20 mouse cellular contexts compared by ENCODE assay signal in the genomic region with DNA sequence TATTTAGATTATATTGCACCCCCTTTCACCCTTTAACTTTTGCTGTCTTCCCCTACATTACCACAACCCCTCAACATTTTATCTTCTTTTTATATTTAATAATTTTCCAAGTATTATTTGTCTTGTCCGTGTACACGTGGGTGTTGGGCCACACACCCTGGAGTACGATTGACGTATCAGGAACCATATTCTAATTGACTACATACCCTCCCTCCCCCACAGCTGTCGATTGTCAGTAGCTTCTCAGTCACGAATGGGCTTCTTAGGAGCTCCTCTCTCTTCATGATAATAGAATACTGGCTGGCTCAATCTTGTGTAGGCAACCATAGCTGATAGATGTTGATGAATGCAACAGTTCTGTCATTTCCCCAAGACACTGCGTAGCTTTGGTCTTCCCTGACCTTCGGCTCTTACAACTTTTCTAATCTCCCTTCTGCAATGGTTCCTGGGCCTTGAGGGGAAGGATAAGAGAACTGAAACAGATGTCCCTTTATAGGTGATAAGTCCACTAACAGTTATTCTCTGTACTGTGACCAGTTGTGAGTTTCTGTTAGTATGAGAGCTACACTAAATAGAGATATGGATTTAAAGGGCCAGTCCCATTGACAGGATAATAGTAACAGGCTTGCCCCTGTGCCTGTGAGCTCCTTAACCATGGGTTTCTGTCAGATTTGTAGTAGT.
DNase-seq lines count a peak whose midpoint lies in the region; ATAC-seq and TF ChIP-seq lines count a peak whose summit lies in the region.
"Had no signal": no experiment of that assay in that cellular context is flagged by ENCODE, and none has a peak within 500 bp of the region (broad histone marks: within the 10 kb centered on the region; RNA-seq: fewer than 3 reads in every experiment).

No protein-coding gene starts in this region.

- peak; percentile 62 to 70 (median 68) for DNase-seq in liver, embryonic 14.5 days (ENCODE audit: low read depth in 3 of 3, low spot score in 3 of 3)
- no peak for DNase-seq in gastrocnemius, adult 18-20 months (ENCODE audit: low spot score)
- DNase-seq: adrenal gland, postnatal 14 days; cerebellum, adult 2 months; gastrocnemius, postnatal 25 days; heart, adult 2 months; right cerebral cortex, postnatal 14 days had no signal

- ATAC-seq in intestine, embryonic 15.5 days = peak; percentile 36; the same call in 1 of the 2 replicates
- ATAC-seq in intestine, postnatal 0 days = no peak
- peak; percentile 95 for ATAC-seq in erythroid progenitor cell, adult 5-6 weeks (replicated peaks; ENCODE audit: low FRiP score, poor library complexity, severe bottlenecking)
- ATAC-seq in liver, embryonic 14.5 days (ENCODE audit: insufficient read depth) = peak; percentile 97
- ATAC-seq in hindbrain, embryonic 16.5 days = no peak
- ATAC-seq in neural tube, embryonic 15.5 days (ENCODE audit: low FRiP score) = no peak
- ATAC-seq: activated CD4-positive, CD25-positive, alpha-beta regulatory T cell, adult 4 months; CD4-positive, CD25-positive, alpha-beta regulatory T cell, adult 4 months; forebrain, embryonic 14.5 days; midbrain, embryonic 16.5 days had no signal

- H3K27me3 ChIP-seq in intestine, embryonic 15.5 days (replicated peaks) = no peaks in the 10 kb centered on the region
- H3K27me3 ChIP-seq in intestine, postnatal 0 days (replicated peaks; ENCODE audit: control insufficient read depth, insufficient read depth, low read length) = no peaks in the 10 kb centered on the region
- H3K27me3 ChIP-seq in liver, embryonic 14.5 days (ENCODE audit: control insufficient read depth, insufficient read depth, low read length) = no peaks in the 10 kb centered on the region
- no peaks in the 10 kb centered on the region for H3K27me3 ChIP-seq in hindbrain, embryonic 16.5 days (replicated peaks; ENCODE audit: control insufficient read depth, insufficient read depth, low read length)
- no peaks in the 10 kb centered on the region for H3K27me3 ChIP-seq in neural tube, embryonic 15.5 days (replicated peaks)

- no peaks in the 10 kb centered on the region for H3K9me3 ChIP-seq in intestine, embryonic 15.5 days
- H3K9me3 ChIP-seq in intestine, postnatal 0 days (ENCODE audit: control insufficient read depth) = no peaks in the 10 kb centered on the region
- no peaks in the 10 kb centered on the region for H3K9me3 ChIP-seq in liver, embryonic 14.5 days (ENCODE audit: control insufficient read depth, low read length)
- no peaks in the 10 kb centered on the region for H3K9me3 ChIP-seq in hindbrain, embryonic 16.5 days (ENCODE audit: control insufficient read depth, low read length)
- H3K9me3 ChIP-seq in neural tube, embryonic 15.5 days (replicated peaks) = no peaks in the 10 kb centered on the region
- H3K9me3 ChIP-seq: hindbrain, embryonic 10.5 days had no signal

- no peak overlapping the region for H3K27ac ChIP-seq in intestine, embryonic 15.5 days
- H3K27ac ChIP-seq in intestine, postnatal 0 days (ENCODE audit: low read depth, low read length) = no peak overlapping the region
- peak overlapping the region; percentile 65 for H3K27ac ChIP-seq in liver, embryonic 14.5 days
- no peak overlapping the region for H3K27ac ChIP-seq in hindbrain, embryonic 16.5 days (ENCODE audit: low read depth, low read length)
- H3K27ac ChIP-seq in neural tube, embryonic 15.5 days (replicated peaks) = no peak overlapping the region
- H3K27ac ChIP-seq: heart, adult 2 months; hindbrain, embryonic 10.5 days; kidney, postnatal 0 days; macrophage had no signal

- no peak overlapping the region for H3K4me3 ChIP-seq in intestine, embryonic 15.5 days (replicated peaks)
- no peak overlapping the region for H3K4me3 ChIP-seq in intestine, postnatal 0 days (ENCODE audit: low read depth, low read length)
- no peak overlapping the region for H3K4me3 ChIP-seq in liver, embryonic 14.5 days (ENCODE audit: insufficient read depth in 1 of 2, low read depth in 2 of 2, low read length in 2 of 2)
- no peak overlapping the region for H3K4me3 ChIP-seq in hindbrain, embryonic 16.5 days (ENCODE audit: low read length)
- H3K4me3 ChIP-seq in neural tube, embryonic 15.5 days (replicated peaks) = no peak overlapping the region
- H3K4me3 ChIP-seq: erythroblast, embryonic 14.5 days; heart, adult 2 months; hindbrain, embryonic 10.5 days had no signal

- H3K4me1 ChIP-seq in intestine, embryonic 15.5 days (replicated peaks) = no peaks in the 10 kb centered on the region
- H3K4me1 ChIP-seq in intestine, postnatal 0 days (replicated peaks; ENCODE audit: control insufficient read depth, insufficient read depth, low read length) = no peaks in the 10 kb centered on the region
- peaks cover 3 to 8% of the 10 kb centered on the region in 2 experiments; a peak in 3 of 4 replicates for H3K4me1 ChIP-seq in liver, embryonic 14.5 days (replicated peaks; ENCODE audit: control insufficient read depth in 2 of 2, insufficient read depth in 2 of 2, low read length in 1 of 2)
- no peaks in the 10 kb centered on the region; the same call in 1 of the 2 replicates for H3K4me1 ChIP-seq in hindbrain, embryonic 16.5 days (ENCODE audit: control insufficient read depth, insufficient read depth, low read depth, low read length)
- no peaks in the 10 kb centered on the region for H3K4me1 ChIP-seq in neural tube, embryonic 15.5 days

- no peak overlapping the region for H3K9ac ChIP-seq in intestine, embryonic 15.5 days
- no peak overlapping the region for H3K9ac ChIP-seq in intestine, postnatal 0 days (ENCODE audit: low read depth, low read length)
- no peak overlapping the region for H3K9ac ChIP-seq in liver, embryonic 14.5 days (replicated peaks)
- no peak overlapping the region for H3K9ac ChIP-seq in hindbrain, embryonic 16.5 days (ENCODE audit: low read depth, low read length)
- no peak overlapping the region for H3K9ac ChIP-seq in neural tube, embryonic 15.5 days (replicated peaks)

- no peak for TF ChIP-seq CTCF in intestine, postnatal 0 days (IDR thresholded peaks at IDR 0.05; ENCODE audit: low read depth)
- TF ChIP-seq CTCF in liver, embryonic 14.5 days (IDR thresholded peaks at IDR 0.05; ENCODE audit: low read depth) = no peak

- peak; percentile 94 for TF ChIP-seq EP300 in liver, embryonic 14.5 days (IDR thresholded peaks at IDR 0.05; ENCODE audit: low read depth)

- H3K36me3 ChIP-seq in intestine, embryonic 15.5 days = no peaks in the 10 kb centered on the region
- H3K36me3 ChIP-seq in intestine, postnatal 0 days (ENCODE audit: control insufficient read depth, insufficient read depth) = no peaks in the 10 kb centered on the region
- no peaks in the 10 kb centered on the region for H3K36me3 ChIP-seq in liver, embryonic 14.5 days (replicated peaks; ENCODE audit: control insufficient read depth, insufficient read depth, low read depth)
- no peaks in the 10 kb centered on the region for H3K36me3 ChIP-seq in hindbrain, embryonic 16.5 days (ENCODE audit: control insufficient read depth, insufficient read depth, low read length)
- H3K36me3 ChIP-seq in neural tube, embryonic 15.5 days = no peaks in the 10 kb centered on the region
- H3K36me3 ChIP-seq: hindbrain, embryonic 10.5 days had no signal

- no peak overlapping the region for H3K4me2 ChIP-seq in intestine, embryonic 15.5 days (replicated peaks)
- no peak overlapping the region for H3K4me2 ChIP-seq in intestine, postnatal 0 days (replicated peaks; ENCODE audit: low read depth)
- peak overlapping the region; percentile 41 for H3K4me2 ChIP-seq in liver, embryonic 14.5 days (ENCODE audit: low read depth)
- H3K4me2 ChIP-seq in hindbrain, embryonic 16.5 days (ENCODE audit: low read length) = no peak overlapping the region
- no peak overlapping the region for H3K4me2 ChIP-seq in neural tube, embryonic 15.5 days

- WGBS in intestine, embryonic 15.5 days = 90% methylated on average over 8 of the region's 8 CpGs
- WGBS in intestine, postnatal 0 days = 84% methylated on average over 8 of the region's 8 CpGs
- 24% methylated on average over 8 of the region's 8 CpGs for WGBS in liver, embryonic 14.5 days (ENCODE audit: insufficient replicate concordance)
- 87% methylated on average over 8 of the region's 8 CpGs for WGBS in hindbrain, embryonic 16.5 days
- 96% methylated on average over 8 of the region's 8 CpGs for WGBS in neural tube, embryonic 15.5 days

Comparison
In these comparisons a context has a peak if more than half of its experiments do, and no peak if none do; other contexts are left out.
1. ATAC-seq: peak in intestine, embryonic 15.5 days (single experiment), erythroid progenitor cell, adult 5-6 weeks (single experiment) and liver, embryonic 14.5 days (single experiment); none in intestine, postnatal 0 days (single experiment), hindbrain, embryonic 16.5 days (single experiment) and neural tube, embryonic 15.5 days (single experiment).